ENCODE assay signal across 8 mouse cellular contexts in genomic region chr5:150594649-150595339, GRCm38 (mm10). TPM values are rescaled to one million over a fixed set of nuclear protein-coding genes. Genes with fewer than 3 reads are reported as not detected.
A peak's percentile ranks its signal among the peaks of the same experiment; 100 is the strongest.
DNase-seq lines count a peak whose midpoint lies in the region; ATAC-seq and TF ChIP-seq lines count a peak whose summit lies in the region.

No protein-coding gene starts in this region.

- peak overlapping the region; percentile 63 for H3K4me3 ChIP-seq in heart, embryonic 11.5 days (ENCODE audit: low read depth, low read length)
- peak overlapping the region; percentile 66 for H3K4me3 ChIP-seq in embryonic fibroblast, embryonic 13.5 days (ENCODE audit: insufficient read depth, low read length)
- H3K4me3 ChIP-seq in limb, embryonic 11.5 days (ENCODE audit: low read depth, low read length) = peak overlapping the region; percentile 64
- peak overlapping the region; percentile 86 for H3K4me3 ChIP-seq in neural tube, embryonic 15.5 days (replicated peaks)

- TF ChIP-seq CTCF in embryonic fibroblast, embryonic 13.5 days (IDR thresholded peaks at IDR 0.05; ENCODE audit: borderline replicate concordance, insufficient read depth, low read length) = no peak

- peak overlapping the region; percentile 68 for H3K9ac ChIP-seq in heart, embryonic 11.5 days (ENCODE audit: low read depth, low read length)
- peak overlapping the region; percentile 38 for H3K9ac ChIP-seq in limb, embryonic 11.5 days (ENCODE audit: low read length)
- H3K9ac ChIP-seq in neural tube, embryonic 15.5 days (replicated peaks) = peak overlapping the region; percentile 81

- DNase-seq in heart, postnatal 14 days = no peak
- DNase-seq in ES-CJ7 (ENCODE audit: low read depth, low spot score) = peak; percentile 23
- DNase-seq in limb, embryonic 11.5 days (ENCODE audit: low spot score) = no peak
- no peak for DNase-seq in c-Kit-positive CD71-positive TER-119-positive erythroid progenitor cells, embryonic 14.5 days (ENCODE audit: low spot score)
- DNase-seq in cerebellum, postnatal 25 days = no peak

- peak overlapping the region; percentile 99 for H3K4me2 ChIP-seq in heart, embryonic 11.5 days
- peak overlapping the region; percentile 100 for H3K4me2 ChIP-seq in limb, embryonic 11.5 days (ENCODE audit: low read depth, severe bottlenecking)
- peak overlapping the region; percentile 99 for H3K4me2 ChIP-seq in neural tube, embryonic 15.5 days

- WGBS in heart, embryonic 11.5 days (ENCODE audit: insufficient replicate concordance) = 7% methylated on average over 17 of the region's 17 CpGs
- WGBS in limb, embryonic 11.5 days = 9% methylated on average over 15 of the region's 17 CpGs
- 7% methylated on average over 17 of the region's 17 CpGs for WGBS in neural tube, embryonic 15.5 days

- TF ChIP-seq POLR2A in embryonic fibroblast, embryonic 13.5 days (IDR thresholded peaks at IDR 0.05; ENCODE audit: low read depth, low read length) = no peak

- no peak overlapping the region for H3K27ac ChIP-seq in heart, embryonic 11.5 days (ENCODE audit: low read depth, low read length)
- no peak overlapping the region for H3K27ac ChIP-seq in embryonic fibroblast, embryonic 13.5 days (ENCODE audit: insufficient read depth, low read length)
- H3K27ac ChIP-seq in limb, embryonic 11.5 days (replicated peaks; ENCODE audit: low read depth, low read length) = no peak overlapping the region
- H3K27ac ChIP-seq in neural tube, embryonic 15.5 days (replicated peaks) = peak overlapping the region; percentile 62

- H3K9me3 ChIP-seq in heart, embryonic 11.5 days (replicated peaks; ENCODE audit: control insufficient read depth, low read length) = no peaks in the 10 kb centered on the region
- no peaks in the 10 kb centered on the region for H3K9me3 ChIP-seq in limb, embryonic 11.5 days (ENCODE audit: control insufficient read depth, low read length)
- no peaks in the 10 kb centered on the region for H3K9me3 ChIP-seq in neural tube, embryonic 15.5 days (replicated peaks)

- H3K36me3 ChIP-seq in heart, embryonic 11.5 days (ENCODE audit: control insufficient read depth, insufficient read depth, low read length) = no peaks in the 10 kb centered on the region
- H3K36me3 ChIP-seq in limb, embryonic 11.5 days (ENCODE audit: control insufficient read depth, insufficient read depth, low read length) = no peaks in the 10 kb centered on the region
- peaks cover 6% of the 10 kb centered on the region; the same call in 1 of the 2 replicates for H3K36me3 ChIP-seq in neural tube, embryonic 15.5 days

- no peak; the same call in 1 of the 2 replicates for ATAC-seq in heart, embryonic 11.5 days (replicated peaks; ENCODE audit: insufficient number of reproducible peaks, low FRiP score, low TSS enrichment)
- ATAC-seq in limb, embryonic 11.5 days (ENCODE audit: insufficient number of reproducible peaks, low FRiP score, low TSS enrichment, low read depth) = peak; percentile 34; the same call in 1 of the 2 replicates
- ATAC-seq in neural tube, embryonic 15.5 days (ENCODE audit: low FRiP score) = peak; percentile 50

- peaks cover 3% of the 10 kb centered on the region; the same call in 1 of the 2 replicates for H3K4me1 ChIP-seq in heart, embryonic 11.5 days (ENCODE audit: control insufficient read depth, insufficient read depth, low read length)
- no peaks in the 10 kb centered on the region for H3K4me1 ChIP-seq in embryonic fibroblast, embryonic 13.5 days (ENCODE audit: control insufficient read depth, insufficient read depth, low read length)
- H3K4me1 ChIP-seq in limb, embryonic 11.5 days (ENCODE audit: control insufficient read depth, insufficient read depth, low read length) = peaks cover 4% of the 10 kb centered on the region; the same call in 1 of the 2 replicates
- peaks cover 17% of the 10 kb centered on the region for H3K4me1 ChIP-seq in neural tube, embryonic 15.5 days

- intact Hi-C loops in heart, postnatal 14 days (cut with DNase I) = loop anchor here (5.0 kb wide), 1 partner anchor 68 kb away; no protein-coding TSS in a partner anchor

- peaks cover 19% of the 10 kb centered on the region for H3K27me3 ChIP-seq in heart, embryonic 11.5 days (ENCODE audit: control insufficient read depth, insufficient read depth, low read length)
- peaks cover 28% of the 10 kb centered on the region for H3K27me3 ChIP-seq in limb, embryonic 11.5 days (ENCODE audit: control insufficient read depth, insufficient read depth, low read length)
- peaks cover 31% of the 10 kb centered on the region; the same call in 1 of the 2 replicates for H3K27me3 ChIP-seq in neural tube, embryonic 15.5 days (replicated peaks)

RNA-seq across cellular contexts. Expression of gene N4bp2l1, which starts 2.2 kb away (rescaled TPM):
- polyA plus RNA-seq in heart, embryonic 11.5 days (2014; fragmentation: Nextera tagmentation; extraction: Ambion mirVana) = 3.0 and 3.2 TPM in 2 replicates
- total RNA-seq in heart, postnatal 14 days (2021) = 1 to 10 TPM; 2.8 to 4.8 TPM
- polyA plus RNA-seq in embryonic fibroblast, embryonic 13.5 days (2011; ENCODE audit: insufficient read length, low read depth, missing spikeins) = 0.86 and 1.1 TPM in 2 replicates
- 2.6 and 3.8 TPM in 2 replicates for polyA plus RNA-seq in limb, embryonic 11.5 days (2014; fragmentation: Nextera tagmentation; extraction: Ambion mirVana)
- 16.6 and 21.4 TPM in 2 replicates for polyA plus RNA-seq in neural tube, embryonic 15.5 days (2015; fragmentation: Nextera tagmentation; extraction: Ambion mirVana)
